Mouse (Mus musculus): ENCODE measurements around the gene Rbm15. TPM values are rescaled to one million over a fixed set of nuclear protein-coding genes. Genes with fewer than 3 reads are reported as not detected.

The Rbm15 gene
- polyA plus RNA-seq, 1 experiment from 2014 or later, result 8.7 TPM

DNA sequence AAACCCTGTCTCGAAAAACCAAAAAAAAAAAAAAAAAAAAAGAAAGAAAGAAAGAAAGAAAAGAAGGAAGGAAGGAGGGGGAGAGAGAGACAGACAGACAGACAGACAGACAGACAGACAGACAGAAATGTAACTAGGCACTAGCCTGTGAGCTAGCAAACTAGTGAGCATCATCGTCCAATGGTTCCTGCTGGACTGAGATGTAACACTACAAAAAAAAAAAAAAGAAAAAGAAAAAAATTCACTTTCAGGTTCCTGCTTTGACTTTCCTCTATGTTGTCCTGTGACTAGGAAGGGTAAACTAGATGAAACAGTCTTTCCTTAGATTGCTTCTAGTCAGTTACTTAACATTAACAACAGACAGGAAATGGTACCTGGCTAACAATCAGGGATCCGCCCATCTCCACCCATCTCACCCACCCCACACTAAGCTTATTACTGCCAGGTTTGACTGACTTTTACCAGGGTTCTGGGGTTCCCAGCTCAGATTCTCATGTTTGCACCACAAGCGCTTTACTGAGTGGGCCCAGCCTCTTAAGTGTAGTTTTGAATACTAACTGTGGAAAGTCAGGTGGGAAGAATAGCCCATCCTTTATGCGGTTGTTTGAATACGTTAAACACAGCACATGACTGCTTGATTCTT is 22.3 kb upstream of the Rbm15 start:
- no peak overlapping the region for H3K4me3 ChIP-seq
- H3K4me2 ChIP-seq, result no peak overlapping the region
- WGBS, result 80% methylated on average over 5 of the region's 6 CpGs
- no peak overlapping the region for H3K9ac ChIP-seq
- ATAC-seq (ENCODE audit: extremely low read depth, insufficient number of reproducible peaks, low FRiP score, low TSS enrichment), result no peak
- H3K27ac ChIP-seq (replicated peaks), result no peak overlapping the region
- H3K36me3 ChIP-seq, result no peaks in the 10 kb centered on the region
- peaks cover 9% of the 10 kb centered on the region for H3K4me1 ChIP-seq
- peaks cover 23% of the 10 kb centered on the region for H3K27me3 ChIP-seq (replicated peaks)
- no peaks in the 10 kb centered on the region for H3K9me3 ChIP-seq

DNA sequence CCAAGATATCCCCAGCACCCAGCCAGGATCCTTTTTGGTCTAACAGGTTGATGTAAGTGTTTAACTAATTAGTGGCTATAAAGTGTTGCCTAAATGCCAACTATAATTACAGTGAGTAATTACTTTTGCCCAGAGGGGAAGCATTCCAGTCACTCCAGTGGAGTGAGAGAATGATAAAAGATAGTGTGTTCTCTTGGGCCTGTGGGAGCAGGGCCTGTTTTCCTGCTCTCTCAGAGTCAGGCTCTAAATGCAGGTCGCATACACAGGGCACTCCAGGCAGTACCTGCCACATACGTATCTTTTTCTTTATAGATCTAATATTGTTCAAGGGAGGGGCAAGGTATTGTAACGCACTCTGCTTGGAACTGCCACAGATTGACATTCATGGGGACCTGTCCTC is 18.2 kb upstream of the Rbm15 start:
- H3K9ac ChIP-seq, result no peak overlapping the region
- no peaks in the 10 kb centered on the region for H3K36me3 ChIP-seq
- no peak overlapping the region for H3K4me3 ChIP-seq
- H3K9me3 ChIP-seq, result no peaks in the 10 kb centered on the region
- H3K4me1 ChIP-seq, result no peaks in the 10 kb centered on the region
- WGBS, result 53% methylated on average over 3 of the region's 3 CpGs
- H3K27ac ChIP-seq (replicated peaks), result no peak overlapping the region
- H3K27me3 ChIP-seq (replicated peaks), result peaks cover 12% of the 10 kb centered on the region
- no peak for ATAC-seq (ENCODE audit: extremely low read depth, insufficient number of reproducible peaks, low FRiP score, low TSS enrichment)
- H3K4me2 ChIP-seq, result no peak overlapping the region

DNA sequence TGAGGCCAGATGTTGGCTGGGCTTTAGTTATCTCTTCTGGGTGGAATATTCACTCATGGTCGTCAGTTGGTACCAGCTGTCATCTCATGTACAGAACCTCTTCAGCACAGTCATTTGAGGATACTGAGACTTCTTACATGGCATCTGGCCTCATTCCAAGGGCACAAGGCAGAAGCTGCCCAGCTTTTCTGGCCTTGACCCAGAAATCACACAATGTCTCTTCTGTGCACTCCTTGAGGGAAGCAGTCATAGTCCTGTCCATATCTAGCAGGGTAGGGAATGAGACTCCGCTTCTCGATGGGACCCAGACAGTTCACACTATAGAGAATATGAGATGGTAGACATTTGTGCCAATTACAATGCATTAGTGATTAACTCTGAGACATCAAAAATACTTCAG is 15.5 kb upstream of the Rbm15 start:
- 60% methylated on average over 3 of the region's 3 CpGs for WGBS
- Histone ChIP-seq H3K4me2 (no peak overlapping the region), H3K27me3 (replicated peaks) (peaks cover 5% of the 10 kb centered on the region; the same call in 1 of the 2 replicates), H3K4me1 (peaks cover 4% of the 10 kb centered on the region), H3K27ac (replicated peaks) (no peak overlapping the region), H3K36me3 (no peaks in the 10 kb centered on the region), H3K9me3 (no peaks in the 10 kb centered on the region), H3K4me3 (no peak overlapping the region), H3K9ac (no peak overlapping the region)
- ATAC-seq (ENCODE audit: extremely low read depth, insufficient number of reproducible peaks, low FRiP score, low TSS enrichment), result no peak

DNA sequence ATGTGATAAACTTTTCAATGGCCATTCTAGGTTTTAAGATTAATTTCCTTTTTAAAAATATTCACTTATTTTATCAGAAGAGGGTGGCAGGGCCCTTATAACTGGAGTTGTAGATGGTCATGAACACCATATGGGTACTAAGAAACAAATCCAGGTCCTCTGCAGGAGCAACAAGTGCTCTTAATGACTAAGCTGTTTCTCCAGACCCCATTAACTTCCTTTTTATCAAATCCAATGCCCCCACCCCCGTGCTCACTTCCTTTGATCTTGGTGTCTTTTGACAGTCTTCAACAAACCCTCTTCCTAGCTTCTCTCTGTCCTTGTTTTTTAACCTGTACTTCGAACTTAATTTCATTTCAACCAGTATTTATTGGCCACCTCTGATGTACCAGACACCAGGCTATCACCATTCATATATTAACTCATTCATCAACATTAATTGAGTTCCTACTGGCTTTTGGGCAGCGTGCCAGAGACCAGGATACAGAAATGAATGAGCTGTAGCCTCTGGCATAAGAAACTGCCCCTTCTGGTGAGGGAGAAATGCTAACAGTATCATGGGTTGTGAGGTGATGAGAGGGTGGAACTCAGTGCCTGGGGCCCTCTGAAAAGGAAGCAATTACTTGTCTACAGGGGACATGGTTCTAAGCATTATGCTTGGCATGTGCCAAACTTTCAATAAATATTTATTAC is 11.7 kb upstream of the Rbm15 start:
- no peaks in the 10 kb centered on the region for H3K36me3 ChIP-seq
- no peak overlapping the region for H3K9ac ChIP-seq
- no peaks in the 10 kb centered on the region for H3K9me3 ChIP-seq
- H3K4me1 ChIP-seq, result peaks cover 4% of the 10 kb centered on the region
- H3K4me3 ChIP-seq, result no peak overlapping the region
- ATAC-seq (ENCODE audit: extremely low read depth, insufficient number of reproducible peaks, low FRiP score, low TSS enrichment), result no peak
- no peak overlapping the region for H3K27ac ChIP-seq (replicated peaks)
- H3K4me2 ChIP-seq, result no peak overlapping the region
- no peaks in the 10 kb centered on the region for H3K27me3 ChIP-seq (replicated peaks)
- 43% methylated on average over 3 of the region's 3 CpGs for WGBS

DNA sequence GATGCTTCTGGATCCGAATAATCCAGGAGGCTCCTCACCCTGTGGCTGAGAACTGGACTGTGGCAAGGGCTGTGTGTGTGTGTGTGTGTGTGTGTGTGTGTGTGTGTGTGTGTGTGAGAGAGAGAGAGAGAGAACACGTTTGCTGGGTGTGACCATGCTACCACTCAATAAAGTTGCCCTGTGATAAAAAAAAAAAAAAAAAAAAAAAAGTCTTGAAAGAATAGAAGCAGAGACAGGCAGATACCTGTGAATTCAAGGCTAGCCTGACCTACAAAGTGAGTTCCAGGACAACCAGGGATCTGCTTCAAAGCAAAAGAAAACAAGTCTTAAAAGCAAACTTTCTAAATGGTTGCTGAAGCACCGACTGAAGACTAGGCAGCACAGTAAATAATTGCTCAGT is 10.5 kb upstream of the Rbm15 start:
- WGBS, result 54% methylated on average over 3 of the region's 3 CpGs
- no peak overlapping the region for H3K4me3 ChIP-seq
- no peak overlapping the region for H3K27ac ChIP-seq (replicated peaks)
- no peak for ATAC-seq (ENCODE audit: extremely low read depth, insufficient number of reproducible peaks, low FRiP score, low TSS enrichment)
- H3K9me3 ChIP-seq, result no peaks in the 10 kb centered on the region
- H3K4me1 ChIP-seq, result peaks cover 4% of the 10 kb centered on the region
- H3K9ac ChIP-seq, result no peak overlapping the region
- no peaks in the 10 kb centered on the region for H3K36me3 ChIP-seq
- no peaks in the 10 kb centered on the region for H3K27me3 ChIP-seq (replicated peaks)
- H3K4me2 ChIP-seq, result no peak overlapping the region

DNA sequence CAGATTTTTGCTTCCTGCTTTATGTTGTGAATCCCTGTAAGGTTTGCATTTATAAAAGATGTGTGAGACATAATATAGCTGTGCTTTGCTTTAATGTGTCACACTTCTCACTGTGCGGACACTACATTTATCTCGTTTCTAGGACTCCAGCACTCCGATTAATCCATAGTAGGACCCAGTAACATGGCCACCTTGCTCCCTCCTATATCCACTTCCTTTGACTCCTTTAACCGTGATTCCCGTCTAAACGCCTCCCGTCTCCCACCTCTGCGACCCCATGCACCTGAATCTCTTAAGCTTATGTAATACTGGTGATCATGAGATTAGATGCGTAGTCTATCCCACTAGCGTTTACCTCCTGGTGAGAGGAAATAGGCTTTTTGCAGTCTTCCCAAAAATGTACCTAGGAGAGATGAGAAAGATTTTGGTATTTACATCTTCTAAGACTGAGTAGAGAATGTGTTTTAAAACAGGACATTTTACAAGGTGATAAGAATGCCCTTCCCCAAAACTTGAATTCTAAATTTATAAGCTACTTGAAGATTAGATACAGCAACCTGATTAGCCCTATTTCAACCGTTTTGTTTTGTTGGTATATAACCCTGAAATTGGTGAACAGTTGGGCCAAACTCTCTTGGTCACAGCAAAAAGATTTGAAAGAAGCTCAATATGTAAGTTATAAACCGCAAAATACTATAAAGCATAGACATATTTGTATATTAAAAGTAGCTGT is 895 bp upstream of the Rbm15 start:
- Histone ChIP-seq H3K4me1 (peaks cover 29% of the 10 kb centered on the region), H3K27me3 (replicated peaks) (no peaks in the 10 kb centered on the region), H3K4me2 (peak overlapping the region; percentile 70), H3K9ac (peak overlapping the region; percentile 92), H3K9me3 (no peaks in the 10 kb centered on the region), H3K36me3 (peaks cover 17% of the 10 kb centered on the region), H3K4me3 (peak overlapping the region; percentile 98), H3K27ac (replicated peaks) (peak overlapping the region; percentile 98)
- WGBS, result 10% methylated on average over 12 of the region's 12 CpGs
- no peak for ATAC-seq (ENCODE audit: extremely low read depth, insufficient number of reproducible peaks, low FRiP score, low TSS enrichment)

DNA sequence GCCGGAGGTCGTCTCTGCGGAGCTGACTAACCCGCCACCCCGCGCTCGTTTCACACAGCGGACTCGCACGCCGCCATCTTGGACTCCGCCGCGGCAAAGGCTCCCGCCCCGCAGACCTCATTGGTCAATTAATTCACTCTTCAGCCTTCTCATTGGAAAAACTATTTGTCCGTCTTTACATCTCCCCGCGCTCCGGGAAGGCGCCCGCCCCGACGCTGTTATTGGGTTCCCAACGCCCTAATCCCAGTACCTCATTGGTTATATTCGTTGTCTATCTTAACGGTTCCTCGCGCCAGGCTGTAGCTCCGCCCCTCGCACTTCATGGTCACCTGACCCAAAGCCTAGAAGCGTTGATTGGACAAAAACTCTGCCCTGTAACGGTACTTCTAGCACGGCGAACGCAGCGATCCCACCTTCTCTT is 503 bp downstream of the Rbm15 start:
- Histone ChIP-seq H3K27ac (replicated peaks) (peak overlapping the region; percentile 98), H3K27me3 (replicated peaks) (no peaks in the 10 kb centered on the region), H3K9ac (peak overlapping the region; percentile 99), H3K4me3 (peak overlapping the region; percentile 98), H3K4me1 (peaks cover 37% of the 10 kb centered on the region), H3K9me3 (no peaks in the 10 kb centered on the region), H3K36me3 (peaks cover 25% of the 10 kb centered on the region), H3K4me2 (peak overlapping the region; percentile 82)
- ATAC-seq (ENCODE audit: extremely low read depth, insufficient number of reproducible peaks, low FRiP score, low TSS enrichment), result peak; percentile 95
- WGBS, result under 1% methylated on average over 37 of the region's 37 CpGs

DNA sequence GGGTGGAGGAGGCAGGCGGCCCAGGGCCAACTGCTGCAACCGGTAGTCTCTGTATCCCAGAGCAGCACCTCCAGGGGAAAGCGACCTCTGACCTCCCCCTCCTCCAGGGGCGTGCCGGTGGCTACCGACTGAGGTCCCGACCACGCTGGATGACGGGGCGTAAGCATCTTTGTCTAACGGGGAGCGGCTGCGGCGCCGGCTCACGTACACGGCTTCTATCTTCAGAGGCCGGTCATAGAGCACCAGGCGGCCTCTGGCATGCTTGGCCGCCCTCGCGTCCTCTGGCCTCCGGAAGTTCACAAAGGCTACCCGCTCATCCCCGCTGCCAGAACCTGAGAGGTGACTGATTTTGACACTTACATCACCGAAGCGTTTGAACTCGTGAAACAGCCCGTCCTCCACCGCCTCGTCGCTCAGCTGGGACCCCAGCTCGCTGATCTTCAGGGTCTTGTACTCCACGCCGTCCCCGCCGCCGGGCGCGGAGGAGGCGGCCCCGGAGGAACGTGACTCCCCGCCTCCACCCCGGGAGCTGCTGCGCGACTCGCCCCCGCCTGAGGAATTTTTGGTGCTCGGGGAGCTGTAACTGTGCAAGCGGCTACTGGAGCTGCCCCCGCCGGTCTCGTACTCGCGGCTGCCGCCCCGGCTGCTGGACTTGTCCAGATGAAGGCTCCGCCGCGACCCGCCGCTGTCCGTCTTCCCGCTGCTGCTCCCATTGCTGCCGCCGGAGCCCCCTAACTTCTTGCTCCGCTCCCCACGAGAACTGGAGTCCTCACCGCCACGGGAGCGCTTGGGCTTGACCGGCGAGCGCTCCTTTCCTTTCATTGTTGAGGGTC is 1.1 kb downstream of the Rbm15 start:
- Histone ChIP-seq H3K9me3 (no peaks in the 10 kb centered on the region), H3K4me2 (peak overlapping the region; percentile 82), H3K9ac (peak overlapping the region; percentile 99), H3K4me1 (peaks cover 41% of the 10 kb centered on the region), H3K27me3 (replicated peaks) (no peaks in the 10 kb centered on the region), H3K36me3 (peaks cover 29% of the 10 kb centered on the region), H3K27ac (replicated peaks) (peak overlapping the region; percentile 98), H3K4me3 (peak overlapping the region; percentile 98)
- under 1% methylated on average over 75 of the region's 75 CpGs for WGBS
- ATAC-seq (ENCODE audit: extremely low read depth, insufficient number of reproducible peaks, low FRiP score, low TSS enrichment), result peak; percentile 6; the same call in 1 of the 2 replicates

DNA sequence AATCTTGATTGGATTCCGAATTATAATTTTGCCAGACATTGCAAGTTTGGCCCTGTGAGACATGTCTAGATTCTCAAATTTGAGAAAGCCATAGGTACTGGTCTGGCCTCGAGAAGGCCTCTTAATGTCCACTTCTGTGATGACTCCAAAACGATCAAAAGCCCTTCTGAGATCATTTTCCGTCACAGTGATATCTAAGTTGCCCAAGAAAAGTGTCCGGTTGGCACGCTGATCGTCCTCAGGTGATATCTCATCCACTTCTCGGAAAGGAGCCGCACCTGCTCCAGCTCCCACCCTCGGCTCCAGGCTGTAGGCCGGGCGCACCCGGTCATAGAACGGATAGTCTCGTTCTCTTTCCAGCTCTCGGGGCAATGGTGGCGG is 1.7 kb downstream of the Rbm15 start:
- peak overlapping the region; percentile 98 for H3K27ac ChIP-seq (replicated peaks)
- no peak for ATAC-seq (ENCODE audit: extremely low read depth, insufficient number of reproducible peaks, low FRiP score, low TSS enrichment)
- peaks cover 29% of the 10 kb centered on the region for H3K36me3 ChIP-seq
- H3K9me3 ChIP-seq, result no peaks in the 10 kb centered on the region
- H3K9ac ChIP-seq, result peak overlapping the region; percentile 99
- H3K27me3 ChIP-seq (replicated peaks), result no peaks in the 10 kb centered on the region
- H3K4me2 ChIP-seq, result peak overlapping the region; percentile 82
- WGBS, result 16% methylated on average over 17 of the region's 17 CpGs
- H3K4me3 ChIP-seq, result peak overlapping the region; percentile 98
- peaks cover 46% of the 10 kb centered on the region for H3K4me1 ChIP-seq

DNA sequence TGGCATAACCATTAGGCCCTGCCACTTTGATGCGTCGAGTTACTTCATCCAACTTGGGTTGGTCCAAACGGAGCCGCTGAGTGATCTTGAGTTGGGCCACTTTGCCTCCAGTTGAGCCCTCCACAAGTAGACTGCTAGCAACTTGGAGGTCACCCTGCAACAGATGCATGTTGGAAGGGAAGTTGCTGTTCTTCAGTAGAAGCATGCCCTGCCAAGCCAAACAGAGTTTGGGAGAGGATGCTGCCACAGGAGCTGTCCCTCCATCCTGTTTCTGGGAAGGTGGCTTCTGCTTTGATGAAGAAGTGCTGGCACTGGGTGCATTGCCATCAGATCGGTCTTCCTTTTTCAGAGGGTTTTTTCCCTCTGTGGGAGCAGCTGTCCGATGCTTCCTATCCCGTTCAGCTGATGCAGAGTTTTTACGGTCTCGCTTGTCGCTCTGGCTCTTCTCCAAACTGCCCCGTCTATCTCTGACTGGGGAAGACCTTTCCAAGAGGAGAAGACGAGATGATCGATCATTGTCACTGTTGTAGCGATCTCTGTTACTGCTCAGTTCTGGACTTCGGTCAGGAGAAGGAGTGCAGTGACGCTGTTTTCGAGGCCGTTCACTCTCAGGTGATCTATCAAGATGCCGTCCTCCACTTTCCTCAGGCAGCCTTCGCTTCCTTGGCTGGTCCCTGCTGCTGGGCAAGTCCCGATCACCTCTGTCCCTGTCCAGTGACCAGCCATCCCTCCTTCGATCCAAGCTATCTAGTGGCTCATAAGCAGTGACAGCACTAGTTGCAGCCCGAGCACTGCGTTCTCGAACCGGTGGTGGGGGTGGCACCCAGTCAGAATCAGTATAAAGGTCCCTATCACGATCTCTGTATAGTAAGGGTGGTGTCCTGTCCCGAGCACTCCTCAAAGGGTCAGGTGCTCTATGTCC is 2.7 kb downstream of the Rbm15 start:
- peak overlapping the region; percentile 82 for H3K4me2 ChIP-seq
- H3K4me3 ChIP-seq, result peak overlapping the region; percentile 98
- H3K27me3 ChIP-seq (replicated peaks), result no peaks in the 10 kb centered on the region
- peaks cover 51% of the 10 kb centered on the region for H3K4me1 ChIP-seq
- H3K9ac ChIP-seq, result peak overlapping the region; percentile 99
- peaks cover 33% of the 10 kb centered on the region for H3K36me3 ChIP-seq
- H3K9me3 ChIP-seq, result no peaks in the 10 kb centered on the region
- ATAC-seq (ENCODE audit: extremely low read depth, insufficient number of reproducible peaks, low FRiP score, low TSS enrichment), result no peak
- H3K27ac ChIP-seq (replicated peaks), result no peak overlapping the region
- 52% methylated on average over 28 of the region's 28 CpGs for WGBS
